Mouse (Mus musculus) kidney, embryonic 16.5 days (tissue): ENCODE measurements around the gene Slc39a7. TPM values are rescaled to one million over a fixed set of nuclear protein-coding genes. Genes with fewer than 3 reads are reported as not detected.
A peak's percentile ranks its signal among the peaks of the same experiment; 100 is the strongest.

ENCODE experiments used
- ATAC-seq: fragments of 200-750 bp; cut with Nextera tagmentation; 2 replicates; pipeline ENCODE4 v1.8.0; 2017; ENCODE audit warnings: moderate TSS enrichment; ENCODE audit not compliant: low FRiP score, low TSS enrichment
- H3K27ac ChIP-seq: fragments of 300-500 bp; sonication (generic); 2 replicates; pipeline ENCODE4 v1.5.1; 2014; ENCODE audit warnings: low read length
- H3K27me3 ChIP-seq: fragments of 300-500 bp; sonication (generic); 2 replicates; pipeline ENCODE4 v1.6.1; 2014; ENCODE audit warnings: low read length, control low read depth, mixed read lengths; ENCODE audit not compliant: insufficient read depth
- H3K36me3 ChIP-seq: fragments of 300-500 bp; sonication (generic); 2 replicates; pipeline ENCODE4 v1.6.1; 2014; ENCODE audit warnings: low read length, control low read depth, mixed read lengths; ENCODE audit not compliant: insufficient read depth
- H3K4me1 ChIP-seq: fragments of 300-500 bp; sonication (generic); 2 replicates; pipeline ENCODE4 v1.6.1; 2014; ENCODE audit warnings: low read length, control low read depth, mixed read lengths; ENCODE audit not compliant: insufficient read depth
- H3K4me2 ChIP-seq: fragments of 300-500 bp; sonication (generic); replicated peaks from 2 replicates; pipeline ENCODE4 v1.6.1; 2014; ENCODE audit warnings: low read depth, low read length
- H3K4me3 ChIP-seq: fragments of 300-500 bp; sonication (generic); 2 replicates; pipeline ENCODE4 v1.5.1; 2014; ENCODE audit warnings: mild to moderate bottlenecking, low read length
- H3K9ac ChIP-seq: fragments of 300-500 bp; sonication (generic); replicated peaks from 2 replicates; pipeline ENCODE4 v1.6.1; 2014; ENCODE audit warnings: low read length
- H3K9me3 ChIP-seq: fragments of 300-500 bp; sonication (generic); 2 replicates; pipeline ENCODE4 v1.6.1; 2016; ENCODE audit warnings: low read length, control low read depth
- WGBS: fragments of 180-500 bp; shearing (Covaris S2); extraction: QIAGEN DNeasy Blood & Tissue Kit; methylation state at CpG from one replicate; pipeline ENCODE4 v1.1.7; 2014; 5-methylcytosine and 5-hydroxymethylcytosine counted together
- polyA plus RNA-seq: library from polyadenylated mRNA; unstranded; fragments of >200 nt; fragmentation: Nextera tagmentation; extraction: Ambion mirVana; gene quantifications from 2 replicates; pipeline ENCODE4 v1.2.1, GENCODE M21; 2015

Slc39a7 gene
- polyA plus RNA-seq, 1 experiment from 2014 or later, result 231 TPM

DNA sequence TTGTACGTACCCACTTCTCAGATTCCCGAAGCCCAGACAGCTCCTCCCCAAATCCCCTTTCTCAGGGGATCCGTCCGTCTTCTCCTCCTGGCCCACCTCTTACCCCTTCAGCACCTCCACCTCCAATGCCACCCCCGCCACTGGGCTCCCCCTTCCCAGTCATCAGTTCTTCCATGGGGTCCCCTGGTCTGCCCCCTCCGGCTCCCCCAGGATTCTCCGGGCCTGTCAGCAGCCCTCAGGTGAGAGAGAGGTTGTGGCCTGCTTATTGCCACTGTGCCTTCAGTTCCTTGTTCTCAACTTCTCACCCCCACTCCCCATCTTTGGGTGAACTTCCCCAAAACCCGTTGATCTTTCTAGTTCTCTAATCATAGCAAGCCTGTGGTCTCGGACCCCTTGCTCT, 1.3 kb upstream of the Slc39a7 start:
- peak overlapping the region; percentile 88 for H3K4me3 ChIP-seq
- H3K9me3 ChIP-seq, result no peaks in the 10 kb centered on the region
- no peak overlapping the region for H3K27ac ChIP-seq
- no peaks in the 10 kb centered on the region for H3K27me3 ChIP-seq
- ATAC-seq, result no peak
- peaks cover 54% of the 10 kb centered on the region for H3K36me3 ChIP-seq
- peaks cover 41% of the 10 kb centered on the region for H3K4me1 ChIP-seq
- 40% methylated on average over 9 of the region's 9 CpGs for WGBS
- peak overlapping the region; percentile 89 for H3K4me2 ChIP-seq
- peak overlapping the region; percentile 93 for H3K9ac ChIP-seq

DNA sequence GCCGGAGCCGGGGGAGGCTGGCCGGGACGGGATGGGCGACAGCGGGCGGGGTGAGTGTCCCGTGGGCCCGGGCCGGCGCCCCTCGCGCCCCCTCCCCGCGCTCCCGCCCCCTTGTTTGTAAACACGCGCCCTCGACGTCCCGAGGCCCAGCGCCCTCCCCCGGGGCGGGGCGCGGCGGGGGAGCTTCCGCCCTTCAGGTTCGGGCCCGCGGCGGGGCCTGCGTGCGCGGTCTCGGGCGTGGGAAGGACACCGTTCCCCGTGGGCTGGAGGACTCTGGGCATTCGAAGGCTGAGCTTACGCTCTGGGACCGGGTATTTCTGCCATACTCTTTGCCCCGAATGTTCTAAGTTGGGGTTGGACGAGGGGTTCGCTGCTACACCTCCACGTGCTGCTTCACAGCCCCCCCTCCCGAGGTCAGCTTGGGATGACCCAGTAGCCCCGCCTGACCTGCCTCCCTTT, 721 bp upstream of the Slc39a7 start:
- no peaks in the 10 kb centered on the region for H3K9me3 ChIP-seq
- ATAC-seq, result peak; percentile 7; the same call in 1 of the 2 replicates
- WGBS, result under 1% methylated on average over 40 of the region's 48 CpGs
- peaks cover 43% of the 10 kb centered on the region for H3K4me1 ChIP-seq
- H3K4me3 ChIP-seq, result peak overlapping the region; percentile 88
- peaks cover 48% of the 10 kb centered on the region for H3K36me3 ChIP-seq
- peak overlapping the region; percentile 89 for H3K4me2 ChIP-seq
- no peaks in the 10 kb centered on the region for H3K27me3 ChIP-seq
- H3K9ac ChIP-seq, result peak overlapping the region; percentile 93
- H3K27ac ChIP-seq, result peak overlapping the region; percentile 97

DNA sequence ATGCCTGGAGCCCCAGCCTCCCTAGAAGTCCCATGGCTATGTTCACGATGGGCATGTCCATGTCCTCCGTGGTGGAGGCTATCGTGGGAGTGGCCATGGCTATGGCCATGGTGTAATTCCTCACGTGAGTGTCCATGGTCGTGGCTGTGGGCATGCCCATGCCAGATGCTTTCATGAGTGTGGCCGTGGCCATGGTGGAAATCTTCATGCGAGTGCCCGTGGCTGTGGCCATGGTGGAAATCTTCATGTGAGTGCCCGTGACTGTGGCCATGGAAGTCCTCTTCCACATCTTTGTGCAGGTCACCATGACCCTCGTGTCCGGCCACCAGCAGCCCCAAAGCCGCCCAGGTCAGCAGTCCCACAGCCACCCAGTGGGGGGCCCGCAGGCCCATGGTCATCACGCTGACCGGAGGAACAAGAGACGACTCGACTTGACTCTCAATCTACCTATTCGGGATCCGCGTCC, 588 bp downstream of the Slc39a7 start:
- WGBS, result 3% methylated on average over 20 of the region's 20 CpGs
- no peak for ATAC-seq
- Histone ChIP-seq H3K9me3 (no peaks in the 10 kb centered on the region), H3K4me2 (peak overlapping the region; percentile 97), H3K36me3 (peaks cover 36% of the 10 kb centered on the region), H3K27ac (peak overlapping the region; percentile 92), H3K9ac (peak overlapping the region; percentile 92), H3K27me3 (no peaks in the 10 kb centered on the region), H3K4me3 (peak overlapping the region; percentile 88), H3K4me1 (peaks cover 56% of the 10 kb centered on the region)

DNA sequence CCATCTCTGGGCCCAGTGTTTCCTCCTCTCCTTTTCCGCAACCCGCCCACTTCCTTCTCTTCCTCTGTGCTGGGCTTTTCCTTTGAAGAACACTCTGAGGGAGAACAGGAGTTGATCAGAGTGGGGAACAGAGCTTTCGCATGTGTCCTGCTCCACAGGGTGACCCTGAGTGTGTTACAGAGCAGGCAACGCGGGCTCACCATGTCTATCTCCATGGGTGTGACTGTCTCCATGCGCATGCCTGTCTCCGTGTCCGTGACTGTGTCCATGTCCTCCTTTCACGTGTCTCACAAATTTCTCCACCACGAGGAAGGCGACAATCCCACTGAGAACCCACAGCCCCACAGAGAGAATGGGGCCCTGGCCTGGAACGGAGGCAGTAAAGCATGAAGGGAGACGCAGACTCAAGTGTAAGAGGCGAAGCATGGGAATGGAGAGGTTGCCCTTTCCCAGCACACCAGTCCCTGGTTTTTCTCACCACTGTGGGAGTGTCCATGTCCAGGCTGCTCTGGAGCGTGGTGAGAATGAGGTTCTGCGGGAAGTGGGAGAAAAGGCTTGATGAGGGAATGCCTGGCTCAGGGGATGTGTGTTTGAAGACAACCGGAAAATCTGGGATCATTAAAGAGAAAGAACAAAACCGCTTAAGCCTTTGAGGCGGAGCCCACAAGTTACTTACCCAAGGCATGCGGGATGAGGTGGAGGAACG, 1.4 kb downstream of the Slc39a7 start:
- H3K9me3 ChIP-seq, result no peaks in the 10 kb centered on the region
- peak overlapping the region; percentile 88 for H3K4me3 ChIP-seq
- ATAC-seq, result no peak
- WGBS, result 58% methylated on average over 21 of the region's 21 CpGs
- H3K4me2 ChIP-seq, result peak overlapping the region; percentile 97
- peaks cover 28% of the 10 kb centered on the region for H3K36me3 ChIP-seq
- no peaks in the 10 kb centered on the region for H3K27me3 ChIP-seq
- H3K27ac ChIP-seq, result peak overlapping the region; percentile 92; the same call in 1 of the 2 replicates
- H3K4me1 ChIP-seq, result peaks cover 65% of the 10 kb centered on the region
- H3K9ac ChIP-seq, result peak overlapping the region; percentile 92

DNA sequence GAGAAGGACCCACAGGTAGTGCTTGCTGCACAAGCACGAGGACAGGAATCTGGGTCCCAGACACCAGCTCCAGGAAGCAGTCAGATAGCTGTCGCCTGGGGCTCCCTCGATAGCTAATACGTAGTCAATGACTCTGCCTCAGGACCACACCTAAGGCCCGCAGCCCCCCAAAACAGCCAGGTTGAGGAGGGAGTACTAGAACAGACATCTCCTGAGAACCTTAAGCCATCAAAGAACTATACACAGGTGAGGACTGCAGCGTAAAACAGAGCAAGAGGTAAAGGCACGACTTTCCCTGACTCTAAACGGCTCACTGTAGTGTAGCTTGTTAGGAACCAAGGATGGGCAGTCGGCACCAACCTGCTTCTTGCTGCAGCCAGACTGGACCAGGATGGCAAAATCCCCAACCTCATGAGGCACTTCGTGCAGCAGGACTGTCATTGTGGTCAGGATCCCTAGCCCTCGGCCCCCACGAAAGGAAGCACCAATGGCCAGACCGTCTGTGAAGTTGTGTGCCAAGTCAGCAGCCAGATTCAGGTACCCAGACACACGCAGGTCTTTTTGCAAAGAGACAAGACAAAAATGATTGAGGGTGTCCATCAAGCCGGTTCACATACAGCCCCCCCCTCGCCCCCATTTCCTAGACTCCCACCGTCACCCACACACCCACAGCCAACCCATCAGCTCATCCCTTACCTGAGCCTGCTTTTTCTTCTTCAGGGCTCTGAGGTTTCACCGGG, 2.2 kb downstream of the Slc39a7 start:
- Histone ChIP-seq H3K9me3 (no peaks in the 10 kb centered on the region), H3K4me3 (peak overlapping the region; percentile 88), H3K4me2 (peak overlapping the region; percentile 97), H3K36me3 (peaks cover 23% of the 10 kb centered on the region), H3K9ac (peak overlapping the region; percentile 92), H3K27ac (peak overlapping the region; percentile 92; the same call in 1 of the 2 replicates), H3K27me3 (no peaks in the 10 kb centered on the region), H3K4me1 (peaks cover 65% of the 10 kb centered on the region)
- 89% methylated on average over 18 of the region's 18 CpGs for WGBS
- ATAC-seq, result no peak

DNA sequence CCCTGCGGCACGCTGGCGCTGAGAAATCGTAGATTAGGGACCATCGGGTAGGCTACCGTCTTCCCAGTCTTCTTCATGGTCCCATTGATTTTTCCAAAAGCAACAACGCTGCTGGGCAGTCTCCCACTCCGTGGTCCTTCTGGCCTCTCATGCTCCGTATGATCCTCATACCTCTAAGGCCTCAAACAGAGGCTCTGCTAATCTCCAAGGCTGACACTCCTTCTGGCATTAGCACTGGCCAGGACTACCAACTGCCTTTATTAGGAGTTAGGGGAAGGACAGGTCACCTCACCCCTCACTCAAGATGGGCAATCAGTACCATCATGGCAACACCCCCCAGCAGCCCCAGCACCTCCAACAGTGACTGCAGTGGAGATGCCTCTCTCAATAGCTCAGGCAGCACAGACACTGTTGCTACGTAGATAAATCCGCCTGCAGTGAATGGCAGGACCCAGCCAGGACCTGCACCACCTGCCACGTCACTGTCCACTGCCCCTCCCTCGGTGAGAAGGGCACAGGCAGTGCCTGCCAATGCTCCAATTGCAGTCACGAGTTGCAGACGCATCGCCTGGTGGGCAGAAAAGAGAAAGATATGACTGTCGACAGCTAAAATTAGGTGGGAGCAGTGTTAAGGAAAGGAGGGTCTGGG, 2.9 kb downstream of the Slc39a7 start:
- Histone ChIP-seq H3K9ac (no peak overlapping the region), H3K36me3 (peaks cover 17% of the 10 kb centered on the region), H3K4me3 (0 out of 2 replicates have a peak overlapping the region, but pooled peaks have one; percentile 56), H3K27ac (peak overlapping the region; percentile 54), H3K4me2 (peak overlapping the region; percentile 86), H3K27me3 (no peaks in the 10 kb centered on the region), H3K4me1 (peaks cover 69% of the 10 kb centered on the region), H3K9me3 (no peaks in the 10 kb centered on the region)
- WGBS, result 80% methylated on average over 17 of the region's 17 CpGs
- no peak for ATAC-seq

DNA sequence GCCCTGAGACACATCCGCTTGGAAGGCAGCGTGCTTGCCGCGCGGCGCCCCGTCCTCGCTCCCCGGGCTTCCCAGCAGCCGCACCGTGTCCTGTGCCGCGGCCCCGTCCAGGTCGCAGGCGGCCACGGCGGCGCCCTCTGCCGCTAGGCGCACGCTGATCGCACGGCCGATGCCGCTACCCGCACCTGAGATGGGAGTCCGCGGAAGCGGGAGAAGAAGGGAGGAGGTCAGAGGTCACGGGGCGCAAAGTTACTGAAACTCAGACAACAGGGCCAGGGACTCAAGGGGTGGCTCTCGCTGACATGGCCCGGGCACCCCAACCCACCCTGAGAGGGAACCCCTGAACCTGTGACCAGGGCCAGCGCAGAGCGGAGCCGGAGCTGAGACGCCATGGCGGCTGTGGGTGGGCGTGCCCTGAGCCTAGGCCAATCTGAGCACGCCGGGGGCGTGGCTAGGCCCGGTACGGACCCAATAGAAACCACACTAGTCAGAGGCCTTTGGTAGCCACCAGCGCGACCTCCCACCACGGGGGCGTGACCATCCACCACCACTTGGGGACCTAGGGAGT, 3.7 kb downstream of the Slc39a7 start, which contains the start of gene H2-Ke6:
TSS of gene H2-Ke6 (minus strand) at position 405 of the 568 bp plus-strand sequence.
- peak within 1 kb of the TSS; percentile 75 for H3K9ac ChIP-seq
- peak within 1 kb of the TSS; percentile 86 for H3K4me2 ChIP-seq
- H3K27me3 ChIP-seq, result no peaks in the 10 kb centered on the region
- peak within 1 kb of the TSS; percentile 56 for H3K4me3 ChIP-seq
- no peaks in the 10 kb centered on the region for H3K9me3 ChIP-seq
- H3K4me1 ChIP-seq, result peaks cover 60% of the 10 kb centered on the region
- under 1% methylated on average over 49 of the region's 49 CpGs for WGBS
- peaks cover 23% of the 10 kb centered on the region for H3K36me3 ChIP-seq
- H3K27ac ChIP-seq, result peak within 1 kb of the TSS; percentile 54
- ATAC-seq, result peak; percentile 84

DNA sequence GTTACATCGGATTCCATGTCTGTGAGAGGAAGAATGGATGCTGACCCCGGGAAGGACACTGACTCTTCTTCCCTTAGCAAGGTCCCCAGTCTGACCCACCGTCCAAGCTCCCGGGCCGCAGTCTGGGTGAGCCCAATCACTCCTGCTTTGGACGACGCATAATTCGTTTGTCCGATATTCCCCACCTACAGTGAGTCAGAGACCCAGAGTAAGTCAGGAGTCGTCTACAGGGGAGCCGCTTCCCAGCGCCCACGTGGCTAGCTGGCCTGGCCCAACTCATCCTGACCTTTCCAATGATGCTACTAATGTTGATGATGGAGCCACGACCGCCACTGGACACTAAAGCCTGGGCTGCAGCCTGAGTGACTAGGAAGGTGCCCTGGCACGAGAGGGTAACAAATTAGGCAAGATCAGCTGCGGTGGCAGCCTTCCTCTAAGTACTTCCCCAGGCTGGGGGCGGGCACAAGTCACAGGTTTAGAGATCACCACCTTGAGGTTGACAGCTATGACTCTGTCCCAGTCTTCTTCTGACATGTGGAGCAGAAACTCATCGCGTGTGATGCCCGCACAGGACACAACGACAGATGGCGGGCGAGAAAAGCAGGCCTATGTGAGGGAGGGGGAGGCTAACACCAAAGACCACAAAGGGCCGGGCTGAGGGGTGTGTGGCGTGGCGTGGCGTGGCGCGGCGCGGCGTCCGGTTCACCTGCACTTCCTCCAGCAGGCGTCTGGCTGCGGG, 4.4 kb downstream of the Slc39a7 start:
- no peak for ATAC-seq
- peak overlapping the region; percentile 86 for H3K4me2 ChIP-seq
- H3K9me3 ChIP-seq, result no peaks in the 10 kb centered on the region
- 9% methylated on average over 36 of the region's 36 CpGs for WGBS
- H3K4me1 ChIP-seq, result peaks cover 57% of the 10 kb centered on the region
- peaks cover 28% of the 10 kb centered on the region for H3K36me3 ChIP-seq
- H3K9ac ChIP-seq, result peak overlapping the region; percentile 75
- peak overlapping the region; percentile 54 for H3K27ac ChIP-seq
- H3K4me3 ChIP-seq, result peak overlapping the region; percentile 56
- H3K27me3 ChIP-seq, result no peaks in the 10 kb centered on the region

DNA sequence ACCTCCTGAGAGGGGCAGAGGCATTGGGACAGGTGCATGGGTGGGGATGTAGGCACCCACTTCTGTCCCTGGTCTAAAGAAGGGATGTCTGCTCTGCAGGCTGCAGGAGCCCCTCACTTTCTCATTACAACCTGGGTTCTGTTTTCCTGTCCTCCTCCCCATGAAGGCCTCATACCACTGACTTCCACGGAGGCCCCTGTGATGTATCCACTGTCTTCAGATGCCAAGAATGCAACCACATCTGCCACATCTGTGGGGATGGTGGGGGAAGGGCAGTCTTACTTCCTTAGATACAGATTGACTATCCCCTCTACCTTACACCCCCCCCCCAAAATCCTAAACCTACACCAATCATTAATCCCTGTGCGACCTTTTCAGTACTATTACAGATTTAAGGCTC, 5.3 kb downstream of the Slc39a7 start:
- peaks cover 57% of the 10 kb centered on the region for H3K4me1 ChIP-seq
- no peaks in the 10 kb centered on the region for H3K27me3 ChIP-seq
- no peak for ATAC-seq
- 0 out of 2 replicates have a peak overlapping the region, but pooled peaks have one; percentile 65 for H3K4me3 ChIP-seq
- WGBS, result 34% methylated on average over 2 of the region's 2 CpGs
- no peaks in the 10 kb centered on the region for H3K9me3 ChIP-seq
- H3K4me2 ChIP-seq, result peak overlapping the region; percentile 86; the same call in 1 of the 2 replicates
- 0 out of 2 replicates have a peak overlapping the region, but pooled peaks have one; percentile 75 for H3K9ac ChIP-seq
- peaks cover 35% of the 10 kb centered on the region for H3K36me3 ChIP-seq
- no peak overlapping the region for H3K27ac ChIP-seq
